Mouse (Mus musculus) T-helper 17 cell (primary cell): ENCODE measurements around the gene Mpp6.

Source experiments
- in situ Hi-C, 2 experiments: fragments of 300-600 bp; cut with MboI, MseI; formaldehyde crosslinking; loops; 1 replicate in 1 of 2; 2 replicates in 1 of 2; pipeline ENCODE4 v1.15.1; 2025; ENCODE audit warnings: high pct_unique_total_duplicates in 2 of 2

Mpp6 gene

DNA sequence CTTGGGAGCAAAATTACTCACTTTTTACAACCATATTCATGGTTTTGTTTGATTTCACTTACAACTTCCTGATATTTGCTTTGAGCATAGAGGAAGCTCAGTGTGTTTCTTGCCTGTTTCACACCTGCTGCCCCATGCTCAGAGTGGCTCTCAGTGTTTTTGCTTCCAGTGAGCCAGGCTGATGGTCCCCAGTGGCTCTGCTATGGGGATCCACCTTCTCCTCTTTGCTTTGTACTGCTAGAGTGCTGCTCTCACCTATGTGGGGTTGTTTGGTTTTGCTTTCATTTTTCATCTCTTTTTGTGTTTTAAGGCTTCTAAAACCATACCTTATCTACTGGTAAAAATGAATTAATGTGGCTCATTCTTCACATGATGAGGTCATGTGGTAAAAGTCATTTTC lies 36.1 kb downstream of the Mpp6 start:
- in situ Hi-C loops = no loop called here

DNA sequence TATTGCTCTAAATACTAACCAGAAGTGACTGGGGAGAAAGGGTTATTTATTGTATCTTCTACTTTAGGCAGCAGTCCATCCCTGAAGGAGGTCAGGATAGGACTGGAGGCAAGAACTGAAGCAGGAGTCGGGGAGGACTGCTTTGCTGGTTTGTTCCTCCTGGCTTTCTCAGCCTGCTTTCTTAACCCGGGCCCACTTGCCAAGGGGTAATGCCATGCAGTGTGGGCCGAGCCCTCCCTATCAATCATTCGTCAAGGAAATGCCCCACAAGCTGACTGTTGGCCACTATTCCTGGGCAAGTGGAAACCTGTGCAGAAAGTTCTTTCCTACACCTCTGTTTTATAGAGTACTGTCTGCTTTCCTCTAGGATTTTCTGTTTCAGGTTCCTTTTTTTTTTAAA lies 39.3 kb downstream of the Mpp6 start:
- in situ Hi-C loops = no loop called here

DNA sequence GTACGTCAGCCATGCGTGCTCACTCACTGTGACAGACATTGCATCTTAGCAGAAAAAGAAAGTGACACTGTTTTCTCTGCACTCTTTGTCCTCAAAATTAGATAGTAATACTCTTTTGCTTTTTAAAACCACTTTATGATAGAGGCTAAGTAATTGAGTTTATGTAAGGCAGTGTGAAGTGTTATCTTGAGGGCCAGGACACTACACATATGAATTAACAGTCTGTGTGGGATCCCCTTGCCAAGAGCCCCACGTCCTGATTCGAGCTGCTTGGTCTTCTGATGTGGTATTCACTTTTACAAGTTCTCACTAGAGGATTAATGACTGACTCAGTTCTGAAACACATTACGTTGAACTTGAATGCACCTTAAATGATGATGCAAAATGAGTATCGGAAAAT lies 49.8 kb downstream of the Mpp6 start:
- in situ Hi-C loops = no loop called here

DNA sequence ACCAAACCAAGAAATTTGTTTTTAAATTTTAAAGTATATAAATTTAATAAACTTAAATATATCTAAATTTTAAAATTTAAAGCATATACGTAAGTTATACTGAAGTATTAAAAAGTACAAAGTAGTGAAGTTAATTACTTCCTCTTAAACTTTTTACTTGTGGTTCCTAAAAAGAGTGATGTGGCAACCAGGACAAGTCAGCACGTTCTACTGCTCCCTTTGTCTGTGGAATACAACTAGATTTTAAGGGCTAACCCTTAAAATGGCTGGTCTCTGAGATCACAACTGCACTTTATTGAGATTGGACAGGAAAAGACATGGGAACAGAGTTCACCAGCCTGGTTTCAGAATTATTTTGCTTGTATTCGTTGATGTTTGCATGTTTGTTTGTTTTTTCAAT lies 53.0 kb downstream of the Mpp6 start:
- in situ Hi-C loops = no loop called here

GRCm38 (mm10) chr6:50168821-50169220 lies 58.8 kb downstream of the Mpp6 start:
- in situ Hi-C loops = no loop called here

DNA sequence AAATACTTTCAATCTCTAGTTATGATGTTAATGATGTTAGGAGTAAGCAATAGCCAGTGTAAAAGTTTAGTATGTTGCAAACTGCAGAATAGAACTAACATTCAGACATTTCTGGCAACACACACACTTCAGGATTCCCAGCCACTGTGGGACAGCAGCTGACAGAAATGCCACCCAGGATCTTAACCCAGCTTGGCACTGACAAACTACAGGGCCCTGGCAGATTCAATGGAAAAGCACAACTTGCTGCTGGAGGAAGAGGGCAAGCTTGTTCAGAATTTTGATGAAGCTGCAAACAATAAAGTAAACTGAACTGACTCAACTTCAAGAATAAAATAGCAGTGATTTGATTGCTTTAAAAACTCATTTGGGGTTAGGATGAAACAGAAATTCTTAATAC lies 59.7 kb downstream of the Mpp6 start:
- in situ Hi-C loops = no loop called here

GRCm38 (mm10) chr6:50175736-50176135 lies 65.7 kb downstream of the Mpp6 start:
- in situ Hi-C loops = no loop called here

GRCm38 (mm10) chr6:50180189-50180588 lies 70.1 kb downstream of the Mpp6 start:
- in situ Hi-C loops = no loop called here

- in situ Hi-C loops = no loop called here
Observed at GRCm38 (mm10) chr6:50187955-50188354, 77.9 kb downstream of the Mpp6 start.

DNA sequence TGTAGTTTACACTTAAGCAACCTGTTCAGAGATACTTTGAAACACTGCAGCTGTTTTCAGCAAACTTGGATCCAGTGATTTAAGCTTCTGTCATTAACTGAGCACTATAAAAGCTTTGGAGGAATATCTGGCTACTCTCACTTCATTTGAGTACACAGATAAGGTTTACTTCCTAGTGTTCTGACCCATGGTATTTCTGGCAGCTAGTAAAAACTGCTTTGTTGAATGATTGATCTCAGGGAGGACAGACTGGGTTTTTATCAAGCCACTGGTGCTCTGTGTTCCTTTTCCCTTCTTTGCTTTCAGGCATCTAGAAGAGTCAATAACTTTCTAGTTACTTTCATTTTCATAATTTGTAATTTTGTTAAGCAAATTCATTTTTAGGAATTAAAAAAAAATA lies 79.3 kb downstream of the Mpp6 start:
- in situ Hi-C loops = no loop called here

DNA sequence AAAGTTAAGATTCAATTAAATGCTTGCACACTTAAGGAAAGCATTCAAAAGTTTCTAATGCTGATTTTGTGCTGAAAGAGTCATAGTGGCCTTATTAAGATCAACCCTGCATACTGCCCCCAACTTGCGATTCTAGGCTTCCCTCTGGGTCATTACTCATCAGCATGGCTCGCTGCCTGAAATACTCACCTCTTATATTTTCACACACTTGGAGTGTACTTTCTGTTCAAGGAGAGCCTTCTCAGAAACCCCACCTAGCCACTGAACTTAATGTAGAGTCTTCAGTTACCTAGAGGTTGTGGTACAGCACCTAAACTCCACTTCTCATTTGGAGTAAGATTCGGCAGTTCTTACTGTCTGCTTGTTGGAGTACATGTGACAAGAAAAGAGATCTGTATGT lies 81.6 kb downstream of the Mpp6 start:
- in situ Hi-C loops = no loop called here

DNA sequence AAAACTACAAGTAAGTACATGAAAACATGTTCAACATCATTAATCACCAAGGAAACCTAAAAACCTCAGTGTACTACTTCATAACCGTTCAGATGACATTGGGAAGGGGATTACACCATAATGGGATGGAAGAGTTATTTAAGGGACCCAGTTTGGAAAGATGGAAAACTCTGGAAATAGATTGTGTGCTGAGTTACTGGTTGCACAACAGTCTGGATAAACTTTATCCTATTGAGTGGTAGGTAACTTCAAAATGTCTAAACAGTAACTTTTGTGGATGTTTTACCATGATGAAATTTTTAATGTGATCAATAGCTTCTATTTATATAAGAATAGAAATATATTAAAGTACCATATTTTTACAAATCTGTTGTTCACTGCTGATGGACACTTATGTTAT lies 82.1 kb downstream of the Mpp6 start:
- in situ Hi-C loops = no loop called here

DNA sequence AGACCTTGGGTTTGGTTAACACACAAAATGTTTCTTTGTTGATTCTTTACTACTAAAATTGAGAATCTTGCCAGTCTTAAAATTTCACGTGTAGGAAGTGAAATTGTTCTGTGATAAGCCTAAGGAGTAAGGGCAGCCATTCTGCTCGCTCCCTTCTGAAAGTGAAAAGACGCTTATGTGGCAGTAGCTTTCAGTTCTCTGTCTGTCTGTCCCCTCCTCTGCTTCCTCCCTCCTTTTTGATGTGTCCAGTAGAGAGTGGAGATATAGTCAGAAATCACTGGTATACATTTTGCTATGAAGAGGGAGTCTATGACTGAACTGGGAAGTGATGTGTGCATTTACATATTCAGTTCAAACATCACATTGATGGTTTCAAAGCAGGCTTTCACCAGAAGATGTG lies 82.8 kb downstream of the Mpp6 start:
- in situ Hi-C loops = no loop called here

- in situ Hi-C loops = no loop called here
Observed at GRCm38 (mm10) chr6:50193851-50194250, 83.8 kb downstream of the Mpp6 start.

GRCm38 (mm10) chr6:50204356-50204755 lies 94.3 kb downstream of the Mpp6 start:
- in situ Hi-C loops = no loop called here

DNA sequence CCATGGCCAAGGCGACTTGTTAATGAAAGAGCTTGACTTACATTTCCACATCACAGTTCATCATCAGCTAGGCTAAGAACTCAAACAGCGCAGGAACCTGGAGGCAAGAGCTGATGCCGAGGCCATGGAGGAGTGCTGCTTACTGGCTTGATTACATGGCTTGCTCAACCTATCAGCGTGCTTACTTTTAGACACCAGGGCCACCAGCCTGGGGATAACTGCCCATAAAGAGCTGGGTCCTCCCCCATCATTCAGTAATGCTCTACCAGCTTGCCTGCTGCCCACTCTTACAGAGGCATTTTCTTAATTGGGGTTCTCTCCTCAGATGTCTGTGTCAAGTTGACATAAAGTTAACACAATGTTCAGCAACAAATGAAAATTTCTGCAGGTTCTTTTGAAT lies 95.1 kb downstream of the Mpp6 start:
- in situ Hi-C loops = no loop called here

DNA sequence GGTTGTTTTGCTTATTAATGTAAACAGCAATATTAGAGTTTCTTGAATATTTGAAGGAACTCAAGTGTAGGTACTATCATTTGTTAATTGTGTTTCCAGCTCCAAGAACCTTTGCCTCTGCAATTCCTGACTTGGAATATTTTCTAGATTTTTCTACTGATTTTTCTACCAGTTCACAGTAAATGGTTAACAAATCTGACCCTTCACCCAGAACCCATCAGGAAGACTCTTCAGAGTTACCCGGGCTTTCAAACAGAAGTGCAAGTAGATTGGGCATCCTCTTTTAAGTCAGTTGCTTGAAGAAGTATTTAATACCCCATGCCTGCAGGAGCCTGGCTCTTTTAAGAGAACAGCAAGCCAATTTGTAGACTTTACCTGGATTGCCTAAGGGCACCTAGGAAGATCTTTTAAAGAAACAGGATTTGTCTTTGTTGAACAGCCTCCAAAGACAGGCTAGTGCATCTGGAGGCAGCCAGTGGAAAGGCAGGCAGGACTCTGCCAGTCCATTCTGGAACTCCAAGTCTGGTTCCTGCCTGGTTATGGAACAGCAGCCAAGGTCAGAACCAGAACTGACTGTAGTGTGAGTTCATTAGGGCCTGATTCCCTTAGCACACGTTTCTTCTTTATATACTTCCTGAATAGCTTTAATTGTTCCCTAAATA lies 104.8 kb downstream of the Mpp6 start:
- in situ Hi-C loops = no loop called here

DNA sequence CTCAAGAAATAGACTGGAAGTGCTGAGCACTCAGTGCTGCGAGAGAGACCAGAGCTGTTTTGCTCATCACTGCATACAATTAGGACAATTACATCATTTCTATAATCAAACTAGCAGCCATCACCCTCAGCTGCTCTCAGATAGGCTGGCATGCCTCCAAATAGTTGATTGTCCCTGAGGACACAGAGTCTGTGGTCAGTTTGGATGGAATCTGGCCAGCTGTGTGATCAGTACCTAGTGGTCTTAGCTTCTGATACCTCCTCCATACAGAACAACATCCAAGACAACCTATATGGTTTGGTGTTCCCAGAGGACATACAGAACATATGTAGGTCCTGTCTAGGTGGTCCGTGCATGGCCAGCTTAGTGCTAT lies 105.3 kb downstream of the Mpp6 start:
- in situ Hi-C loops = no loop called here

DNA sequence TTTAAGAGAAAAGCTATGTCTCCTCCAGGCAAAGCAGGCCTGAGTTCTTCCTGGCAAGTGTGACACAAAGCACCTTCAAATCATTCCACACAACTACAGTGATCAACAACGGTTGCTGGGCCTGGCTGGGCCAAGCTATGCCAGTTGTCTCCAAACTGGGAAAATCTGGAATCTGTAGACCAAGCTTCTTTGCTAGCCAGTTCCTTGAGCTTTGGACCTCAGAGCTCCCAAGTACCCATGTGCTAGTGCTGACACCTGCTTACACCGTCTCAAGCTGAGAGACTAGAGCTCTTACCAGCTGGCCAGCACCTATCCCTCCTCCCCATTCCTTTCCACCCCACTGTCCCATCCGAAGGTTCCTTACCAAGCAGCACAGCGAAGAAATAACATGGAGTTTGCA lies 105.9 kb downstream of the Mpp6 start:
- in situ Hi-C loops = no loop called here

DNA sequence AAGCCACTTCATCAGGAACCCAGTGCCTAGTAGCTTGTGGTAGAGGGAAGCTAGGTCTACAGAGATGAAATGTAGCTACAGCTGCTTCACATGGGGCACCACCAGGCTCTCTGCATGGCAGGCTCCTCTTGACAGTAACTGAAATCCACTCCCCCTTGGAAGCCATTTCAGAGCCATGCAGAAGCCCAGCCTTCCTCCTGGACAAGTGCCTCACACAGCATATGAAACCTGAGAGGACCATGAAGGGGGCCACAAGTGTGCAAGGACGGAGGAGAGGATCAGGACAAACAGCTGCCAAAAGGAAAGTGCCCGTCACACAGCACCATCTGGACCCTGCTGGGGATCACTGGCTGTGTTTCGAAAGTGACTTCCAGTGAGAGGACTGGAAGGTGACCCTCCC lies 108.6 kb downstream of the Mpp6 start:
- in situ Hi-C loops = no loop called here

- in situ Hi-C loops = no loop called here
Observed at GRCm38 (mm10) chr6:50219066-50219465, 109.0 kb downstream of the Mpp6 start.

GRCm38 (mm10) chr6:50220863-50221262 lies 110.8 kb downstream of the Mpp6 start:
- in situ Hi-C loops = no loop called here

DNA sequence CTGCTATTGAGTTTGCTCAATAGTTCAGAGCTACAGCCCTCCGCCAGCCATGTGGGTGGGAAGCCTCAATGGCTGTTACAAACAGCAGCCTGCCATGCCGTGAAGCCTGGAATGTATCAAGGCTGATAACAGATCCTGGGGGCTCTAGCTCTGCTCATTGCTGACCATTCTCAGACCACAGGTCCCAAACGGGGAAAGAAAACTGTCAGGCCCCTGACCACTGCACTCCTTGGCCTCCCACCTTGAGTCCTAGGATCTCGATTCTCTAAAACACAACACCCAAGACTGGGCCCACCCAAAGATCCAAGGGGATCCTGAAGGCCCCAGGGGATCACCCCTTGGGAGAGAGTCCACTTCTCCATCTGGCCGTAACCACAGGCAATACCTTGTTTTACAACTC lies 112.3 kb downstream of the Mpp6 start:
- in situ Hi-C loops = no loop called here

DNA sequence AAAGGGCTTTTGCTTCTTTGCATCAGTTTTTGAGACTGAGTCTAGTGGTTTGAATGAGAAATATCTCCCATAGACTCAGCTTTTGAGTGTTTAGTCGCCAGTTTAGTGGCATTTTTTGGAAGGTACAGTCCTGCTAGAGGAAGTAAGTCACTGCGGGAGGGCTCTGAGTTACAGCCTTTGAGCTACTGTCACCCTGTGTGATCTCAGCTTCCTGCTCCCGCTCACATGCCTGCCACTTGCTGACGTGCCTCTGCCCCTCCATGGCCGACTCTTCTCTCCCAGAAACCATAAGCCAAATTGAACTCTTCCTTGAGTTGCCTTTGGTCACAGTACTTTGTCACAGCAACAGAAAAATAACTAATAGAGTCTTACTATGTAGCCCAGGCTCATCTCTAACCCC lies 112.9 kb downstream of the Mpp6 start:
- in situ Hi-C loops = no loop called here
